Mouse (Mus musculus) bone marrow macrophage, adult 2 months (primary cell): Measurements from ENCODE around the gene Cacna2d3.

Experiments
- CTCF ChIP-seq: IDR thresholded peaks from 2 replicates; pipeline ENCODE4 v1.5.1; 2012; ENCODE audit warnings: low read depth, mild to moderate bottlenecking, low read length, moderate library complexity
- POLR2A ChIP-seq: IDR thresholded peaks from 2 replicates; pipeline ENCODE4 v1.6.1; 2012; ENCODE audit warnings: mild to moderate bottlenecking, low read depth, low read length, borderline replicate concordance

DNA sequence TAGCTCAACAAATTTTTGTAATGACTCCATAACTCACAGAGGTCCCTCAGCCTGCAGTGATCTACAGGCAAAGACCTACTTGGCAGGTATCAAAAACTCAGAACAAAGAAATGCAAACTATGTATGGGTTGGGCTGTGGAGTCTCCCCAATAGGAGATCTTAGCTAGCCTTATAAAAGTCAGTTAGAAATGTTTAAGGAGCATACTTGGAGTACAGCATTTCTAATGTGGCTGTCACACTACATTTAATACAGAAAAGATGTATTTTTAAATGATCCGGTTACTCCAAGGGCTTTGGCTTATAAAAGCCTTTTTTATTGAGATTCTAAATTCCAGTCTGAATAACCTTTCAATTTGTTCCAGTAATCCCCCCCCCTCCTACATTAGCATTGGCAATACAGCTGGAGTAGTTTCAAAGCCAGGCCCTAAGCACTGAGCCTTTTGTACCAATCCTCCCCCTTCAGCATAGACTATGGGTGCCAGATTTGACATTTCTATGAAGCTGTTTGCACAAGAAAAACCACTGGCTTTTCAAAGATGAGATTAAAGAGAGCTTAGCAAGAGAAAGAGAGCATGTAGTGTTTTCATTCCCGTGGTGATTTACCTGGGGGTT lies 495.8 kb downstream of the Cacna2d3 start:
- TF ChIP-seq POLR2A = no peak
- no peak for TF ChIP-seq CTCF
